In the genomic region with DNA sequence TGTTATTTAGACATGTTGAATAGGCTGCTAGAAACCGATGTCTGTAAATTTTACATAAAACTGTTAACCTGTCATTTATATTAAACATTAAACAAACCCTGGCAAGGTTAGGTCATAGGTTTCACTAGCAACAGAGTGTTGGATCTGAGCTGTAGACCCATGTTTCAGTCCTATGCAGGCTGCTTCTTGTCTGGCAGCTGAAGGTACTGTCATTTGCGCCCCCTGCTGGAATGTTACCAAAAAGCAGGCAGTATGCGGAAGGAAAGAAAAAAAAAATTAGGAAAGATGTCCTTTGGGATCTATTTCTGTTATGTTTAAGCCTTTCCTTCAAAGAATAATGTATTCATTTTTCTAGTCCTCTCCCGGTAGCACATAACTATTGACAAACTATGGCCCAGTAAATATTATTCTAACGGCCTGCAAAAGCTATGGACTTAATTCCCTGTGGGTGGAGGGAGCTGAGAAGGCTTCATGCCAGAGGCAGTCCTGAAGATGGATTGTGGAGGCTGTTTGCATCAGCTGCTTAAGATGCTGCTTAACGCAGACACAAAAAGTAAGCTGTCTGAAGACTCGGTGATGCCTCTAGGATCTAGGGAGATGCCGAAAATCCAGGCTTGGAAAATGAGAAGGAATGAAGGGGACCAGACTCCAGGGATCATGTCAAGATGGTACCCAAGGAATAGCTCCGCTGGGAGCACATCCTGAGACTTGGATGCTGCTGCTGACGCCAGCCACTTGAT, we compare ENCODE assay signal across 9 mouse cellular contexts.
DNase-seq lines count a peak whose midpoint lies in the region; ATAC-seq and TF ChIP-seq lines count a peak whose summit lies in the region.
"Had no signal": no experiment of that assay in that cellular context is flagged by ENCODE, and none has a peak within 500 bp of the region (broad histone marks: within the 10 kb centered on the region; RNA-seq: fewer than 3 reads in every experiment).

No protein-coding gene starts in this region.

- H3K36me3 ChIP-seq in E14TG2a.4 (ENCODE audit: insufficient read depth, low read length) = no peaks in the 10 kb centered on the region
- no peaks in the 10 kb centered on the region for H3K36me3 ChIP-seq in midbrain, embryonic 11.5 days (ENCODE audit: control insufficient read depth, insufficient read depth, low read length)
- H3K36me3 ChIP-seq: heart, embryonic 13.5 days had no signal

- no peaks in the 10 kb centered on the region for H3K9me3 ChIP-seq in E14TG2a.4 (ENCODE audit: low read length)
- no peaks in the 10 kb centered on the region for H3K9me3 ChIP-seq in midbrain, embryonic 11.5 days (ENCODE audit: control insufficient read depth, low read length)
- H3K9me3 ChIP-seq: heart, embryonic 13.5 days had no signal

- no peak overlapping the region for H3K4me3 ChIP-seq in E14TG2a.4 (replicated peaks; ENCODE audit: low read length)
- no peak overlapping the region for H3K4me3 ChIP-seq in midbrain, embryonic 11.5 days (ENCODE audit: low read depth, low read length)
- H3K4me3 ChIP-seq: heart, embryonic 13.5 days had no signal

- no peak overlapping the region for H3K9ac ChIP-seq in midbrain, embryonic 11.5 days (ENCODE audit: low read length)
- H3K9ac ChIP-seq: heart, embryonic 13.5 days had no signal

- intact Hi-C loops in gastrocnemius, postnatal 14 days (cut with DNase I; ENCODE audit: low total_unique reads) = loop anchor here (5.0 kb wide), 1 partner anchor 857 kb away; no protein-coding TSS in a partner anchor

- ATAC-seq in midbrain, embryonic 11.5 days (ENCODE audit: low FRiP score) = 0 out of 2 replicates have a peak, but pooled peaks have one; percentile 33

- DNase-seq in gastrocnemius, adult 18-20 months (ENCODE audit: low spot score) = peak; percentile 35
- no peak for DNase-seq in gastrocnemius, postnatal 25 days
- peak; percentile 89 to 93 for DNase-seq in cerebellum, postnatal 10 days
- peak; percentile 48 for DNase-seq in gastrocnemius, postnatal 14 days
- peak; percentile 79 to 84 for DNase-seq in layer of hippocampus, postnatal 10 days (ENCODE audit: low spot score in 2 of 2)
- peak; percentile 94 for DNase-seq in midbrain, embryonic 11.5 days (ENCODE audit: low spot score, missing footprints)
- DNase-seq in spleen, postnatal 4 days (ENCODE audit: low spot score in 2 of 2) = peak; percentile 24 to 77

- peaks cover 30% of the 10 kb centered on the region for H3K27me3 ChIP-seq in E14TG2a.4 (ENCODE audit: insufficient read depth, low read length)
- peaks cover 16% of the 10 kb centered on the region; the same call in 1 of the 2 replicates for H3K27me3 ChIP-seq in midbrain, embryonic 11.5 days (ENCODE audit: control insufficient read depth, insufficient read depth, low read length)

- H3K4me2 ChIP-seq in midbrain, embryonic 11.5 days = no peak overlapping the region
- H3K4me2 ChIP-seq: heart, embryonic 13.5 days had no signal

- H3K4me1 ChIP-seq in E14TG2a.4 (replicated peaks; ENCODE audit: low read depth, low read length) = peaks cover 10% of the 10 kb centered on the region
- H3K4me1 ChIP-seq in midbrain, embryonic 11.5 days (ENCODE audit: control insufficient read depth, insufficient read depth, low read length) = no peaks in the 10 kb centered on the region

- WGBS in midbrain, embryonic 11.5 days = 49% methylated on average over 10 of the region's 10 CpGs

- peak; percentile 81 for TF ChIP-seq CTCF in E14TG2a.4 (conservative IDR thresholded peaks at IDR 0.05; ENCODE audit: low read length)

- no peak overlapping the region for H3K27ac ChIP-seq in midbrain, embryonic 11.5 days (ENCODE audit: low read depth, low read length)
- H3K27ac ChIP-seq: heart, embryonic 13.5 days had no signal
